Mouse (Mus musculus): ENCODE results near the gene Wwc2. TPM values are rescaled to one million over a fixed set of nuclear protein-coding genes. Genes with fewer than 3 reads are reported as not detected.

Wwc2 gene
- 0.64 TPM for total RNA-seq (2023)

GRCm38 (mm10) chr8:47990911-47991820, at the start of gene Wwc2:
Gene Wwc2, minus strand, starts transcription at chr8:47990924.

DNA sequence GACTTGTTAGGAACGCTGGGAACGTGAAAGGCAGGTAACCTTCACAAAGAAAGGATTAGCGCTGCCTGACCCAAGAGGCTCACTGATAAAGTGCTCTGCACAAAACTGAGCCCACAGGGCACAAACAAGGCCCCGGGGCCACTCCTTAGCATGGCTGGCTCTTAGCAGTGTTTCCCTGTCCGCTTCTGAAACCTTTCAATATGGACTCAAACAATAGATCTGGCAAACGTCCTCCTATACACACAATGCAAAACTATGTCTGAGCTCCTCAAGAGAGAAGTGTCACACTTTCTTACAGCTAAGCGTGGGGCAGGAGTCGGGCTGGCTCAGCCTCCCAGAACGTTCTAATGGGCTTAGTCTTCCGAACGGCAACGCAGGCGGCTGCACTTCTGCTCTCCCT, 166.5 kb downstream of the Wwc2 start, which contains the start of gene Cldn22:
TSS of gene Cldn22 (plus strand) at position 301 of the 400 bp plus-strand sequence.

GRCm38 (mm10) chr8:47821843-47822242, 168.9 kb downstream of the Wwc2 start, which contains the start of gene Cldn24:
Gene Cldn24, plus strand, starts transcription at chr8:47822143.

Other genes starting within 250 kb of the Wwc2 start
- gene Cldn24, start 168.8 kb downstream of the Wwc2 start, total RNA-seq (2023) = not detected
- gene Cldn22, start 166.4 kb downstream of the Wwc2 start, total RNA-seq (2023) = not detected
- 4.8 TPM for gene Dctd, start 108.2 kb upstream of the Wwc2 start, total RNA-seq (2023)

All from CD8-positive naive resting alpha-beta T cell, adult 57 days (primary cell).